Mouse (Mus musculus) E14TG2a.4 (cell line): ENCODE results near the gene BC100530.

Experiments used
- CTCF ChIP-seq: conservative IDR thresholded peaks from 2 replicates; pipeline ENCODE4 v1.5.1; 2014; ENCODE audit warnings: low read length
- POU5F1 ChIP-seq: IDR thresholded peaks from 2 replicates; pipeline ENCODE4 v1.6.1; 2014; ENCODE audit warnings: low read length, borderline replicate concordance

DNA sequence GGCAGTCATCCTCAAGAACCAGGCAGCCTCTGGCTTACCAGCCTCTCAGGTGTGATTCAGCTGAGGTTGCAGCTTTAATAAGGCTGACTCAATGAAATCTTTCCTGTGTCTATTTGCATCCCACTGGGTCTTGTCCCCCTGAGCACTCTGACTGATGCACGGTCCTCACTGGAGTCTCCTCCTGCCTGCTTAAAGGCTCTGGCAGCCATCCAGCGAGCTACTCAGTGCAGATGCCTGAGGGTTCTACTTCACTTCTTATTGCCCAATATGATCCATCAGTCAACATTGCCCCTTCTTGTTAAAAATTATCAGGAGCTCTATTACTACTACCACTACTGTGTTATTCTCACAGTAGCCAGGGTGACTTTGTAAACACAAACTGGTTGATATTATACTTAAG lies 30.4 kb downstream of the BC100530 start:
- TF ChIP-seq CTCF: no peak
- TF ChIP-seq POU5F1: no peak
